ENCODE assay signal across 8 mouse cellular contexts in genomic region chr8:84201545-84202245, GRCm38 (mm10). TPM values are rescaled to one million over a fixed set of nuclear protein-coding genes. Genes with fewer than 3 reads are reported as not detected.
DNase-seq lines count a peak whose midpoint lies in the region; ATAC-seq and TF ChIP-seq lines count a peak whose summit lies in the region.

No protein-coding gene starts in this region.

- H3K36me3 ChIP-seq in intestine, embryonic 16.5 days (ENCODE audit: control insufficient read depth, insufficient read depth, low read length), result peaks cover 1% of the 10 kb centered on the region; the same call in 1 of the 2 replicates
- no peaks in the 10 kb centered on the region for H3K36me3 ChIP-seq in liver, embryonic 16.5 days (ENCODE audit: control insufficient read depth, insufficient read depth)
- H3K36me3 ChIP-seq in neural tube, embryonic 14.5 days (ENCODE audit: control insufficient read depth, insufficient read depth, low read length), result no peaks in the 10 kb centered on the region

- peak; percentile 4; the same call in 1 of the 2 replicates for ATAC-seq in intestine, embryonic 16.5 days
- ATAC-seq in liver, embryonic 16.5 days (ENCODE audit: low read depth), result no peak
- no peak for ATAC-seq in neural tube, embryonic 14.5 days (ENCODE audit: low read depth)

- WGBS in bone marrow, adult 2 months, result 17% methylated on average over 15 of the region's 15 CpGs
- WGBS in intestine, embryonic 16.5 days, result 43% methylated on average over 15 of the region's 15 CpGs
- 22% methylated on average over 15 of the region's 15 CpGs for WGBS in liver, embryonic 16.5 days (ENCODE audit: insufficient replicate concordance)
- WGBS in neural tube, embryonic 14.5 days, result 56% methylated on average over 15 of the region's 15 CpGs

- DNase-seq in left cerebral cortex, postnatal 36 days (ENCODE audit: low spot score in 2 of 2), result peak; percentile 61 to 67
- DNase-seq in left cerebral cortex, postnatal 14 days (ENCODE audit: low spot score in 2 of 2), result no peak
- peak; percentile 100 for DNase-seq in heart, adult 11 months
- DNase-seq in cerebellum, postnatal 4 days (ENCODE audit: low spot score in 2 of 2), result no peak

- H3K9me3 ChIP-seq in intestine, embryonic 16.5 days (ENCODE audit: control insufficient read depth, low read length), result no peaks in the 10 kb centered on the region
- H3K9me3 ChIP-seq in liver, embryonic 16.5 days (replicated peaks; ENCODE audit: control insufficient read depth, low read length), result no peaks in the 10 kb centered on the region
- H3K9me3 ChIP-seq in neural tube, embryonic 14.5 days (ENCODE audit: control insufficient read depth, low read length), result no peaks in the 10 kb centered on the region

- peak overlapping the region; percentile 94 for H3K27ac ChIP-seq in bone marrow, adult 2 months (ENCODE audit: control insufficient read depth, insufficient read depth, low read depth, low read length, poor library complexity)
- peak overlapping the region; percentile 95 for H3K27ac ChIP-seq in intestine, embryonic 16.5 days (ENCODE audit: low read length)
- peak overlapping the region; percentile 62 for H3K27ac ChIP-seq in liver, embryonic 16.5 days (ENCODE audit: low read length)
- peak overlapping the region; percentile 52; the same call in 1 of the 2 replicates for H3K27ac ChIP-seq in neural tube, embryonic 14.5 days (ENCODE audit: low read depth, low read length)

- intact Hi-C loops in left cerebral cortex, postnatal 36 days (cut with DNase I), result no loop called here
- intact Hi-C loops in left cerebral cortex, postnatal 14 days (cut with DNase I), result no loop called here

- peak overlapping the region; percentile 94 for H3K4me2 ChIP-seq in intestine, embryonic 16.5 days (ENCODE audit: low read depth, low read length)
- H3K4me2 ChIP-seq in liver, embryonic 16.5 days (ENCODE audit: low read depth, low read length), result peak overlapping the region; percentile 62
- H3K4me2 ChIP-seq in neural tube, embryonic 14.5 days (ENCODE audit: low read depth, low read length), result peak overlapping the region; percentile 60

- peak overlapping the region; percentile 89 for H3K9ac ChIP-seq in intestine, embryonic 16.5 days (ENCODE audit: low read depth, low read length)
- peak overlapping the region; percentile 72 for H3K9ac ChIP-seq in liver, embryonic 16.5 days (ENCODE audit: low read depth, low read length)
- peak overlapping the region; percentile 60 for H3K9ac ChIP-seq in neural tube, embryonic 14.5 days (replicated peaks; ENCODE audit: low read depth, low read length)

- H3K4me3 ChIP-seq in bone marrow, adult 2 months (replicated peaks; ENCODE audit: control insufficient read depth, low read depth, low read length), result peak overlapping the region; percentile 74
- peak overlapping the region; percentile 73 for H3K4me3 ChIP-seq in intestine, embryonic 16.5 days (ENCODE audit: low read length)
- H3K4me3 ChIP-seq in liver, embryonic 16.5 days (ENCODE audit: low read depth, low read length), result peak overlapping the region; percentile 66
- peak overlapping the region; percentile 35 for H3K4me3 ChIP-seq in neural tube, embryonic 14.5 days (ENCODE audit: low read depth, low read length)

- H3K4me1 ChIP-seq in bone marrow, adult 2 months (ENCODE audit: control insufficient read depth, insufficient read depth, low read length), result peaks cover 11% of the 10 kb centered on the region
- peaks cover 59% of the 10 kb centered on the region for H3K4me1 ChIP-seq in intestine, embryonic 16.5 days (ENCODE audit: control insufficient read depth, insufficient read depth, low read length)
- peaks cover 42% of the 10 kb centered on the region for H3K4me1 ChIP-seq in liver, embryonic 16.5 days (ENCODE audit: control insufficient read depth, low read depth, low read length)
- peaks cover 14% of the 10 kb centered on the region for H3K4me1 ChIP-seq in neural tube, embryonic 14.5 days (ENCODE audit: control insufficient read depth, insufficient read depth, low read length)

- H3K27me3 ChIP-seq in intestine, embryonic 16.5 days (replicated peaks; ENCODE audit: control insufficient read depth, insufficient read depth, low read length), result no peaks in the 10 kb centered on the region
- peaks cover 28% of the 10 kb centered on the region for H3K27me3 ChIP-seq in liver, embryonic 16.5 days (ENCODE audit: control insufficient read depth, insufficient read depth, low read depth, low read length)
- H3K27me3 ChIP-seq in neural tube, embryonic 14.5 days (ENCODE audit: control insufficient read depth, insufficient read depth, low read length), result no peaks in the 10 kb centered on the region

- TF ChIP-seq POLR2A in bone marrow, adult 2 months (IDR thresholded peaks at IDR 0.05; ENCODE audit: borderline replicate concordance, control insufficient read depth, low read depth, low read length), result no peak

- peak; percentile 10; the same call in 1 of the 2 replicates for TF ChIP-seq CTCF in bone marrow, adult 2 months (IDR thresholded peaks at IDR 0.05; ENCODE audit: control insufficient read depth, insufficient read depth, low read length)

RNA-seq across cellular contexts. Expression of gene Nanos3, which starts 16.7 kb away (rescaled TPM):
- 1 to 10 TPM; 3.7 to 3.9 TPM for total RNA-seq in left cerebral cortex, postnatal 36 days (2021)
- 1 to 10 TPM; 2.7 to 4.6 TPM for total RNA-seq in left cerebral cortex, postnatal 14 days (2021)
- polyA plus RNA-seq in bone marrow, adult 2 months (2011; ENCODE audit: insufficient read depth, insufficient read length, low replicate concordance, missing spikeins), result 3.0 TPM in 1 of 2 replicates, not detected in the other
- 0.89 and 1.3 TPM in 2 replicates for polyA plus RNA-seq in intestine, embryonic 16.5 days (2015; fragmentation: Nextera tagmentation; extraction: Ambion mirVana)
- not detected in 2 replicates for polyA plus RNA-seq in liver, embryonic 16.5 days (2015; fragmentation: Nextera tagmentation; extraction: Ambion mirVana)
- polyA plus RNA-seq in neural tube, embryonic 14.5 days (2014; fragmentation: Nextera tagmentation; extraction: Ambion mirVana), result 12.4 and 12.5 TPM in 2 replicates

RNA-seq across cellular contexts. Expression of gene Zswim4, which starts 35.2 kb away (rescaled TPM):
- 10 to 100 TPM; 12.5 to 16.9 TPM for total RNA-seq in left cerebral cortex, postnatal 36 days (2021)
- total RNA-seq in left cerebral cortex, postnatal 14 days (2021), result 10 to 100 TPM; 14.1 to 15.0 TPM
- polyA plus RNA-seq in bone marrow, adult 2 months (2011; ENCODE audit: insufficient read depth, insufficient read length, low replicate concordance, missing spikeins), result 2.0 and 4.0 TPM in 2 replicates
- polyA plus RNA-seq in intestine, embryonic 16.5 days (2015; fragmentation: Nextera tagmentation; extraction: Ambion mirVana), result 7.1 and 7.7 TPM in 2 replicates
- 2.2 and 2.8 TPM in 2 replicates for polyA plus RNA-seq in liver, embryonic 16.5 days (2015; fragmentation: Nextera tagmentation; extraction: Ambion mirVana)
- 12.9 and 20.5 TPM in 2 replicates for polyA plus RNA-seq in neural tube, embryonic 14.5 days (2014; fragmentation: Nextera tagmentation; extraction: Ambion mirVana)

RNA-seq across cellular contexts. Expression of gene D8Ertd738e, which starts 47.8 kb away (rescaled TPM):
- total RNA-seq in left cerebral cortex, postnatal 36 days (2021), result 100 to 1,000 TPM; 113 to 146 TPM
- total RNA-seq in left cerebral cortex, postnatal 14 days (2021), result 100 to 1,000 TPM; 140 to 144 TPM
- 101 and 196 TPM in 2 replicates for polyA plus RNA-seq in bone marrow, adult 2 months (2011; ENCODE audit: insufficient read depth, insufficient read length, low replicate concordance, missing spikeins)
- 292 and 296 TPM in 2 replicates for polyA plus RNA-seq in intestine, embryonic 16.5 days (2015; fragmentation: Nextera tagmentation; extraction: Ambion mirVana)
- 175 and 185 TPM in 2 replicates for polyA plus RNA-seq in liver, embryonic 16.5 days (2015; fragmentation: Nextera tagmentation; extraction: Ambion mirVana)
- polyA plus RNA-seq in neural tube, embryonic 14.5 days (2014; fragmentation: Nextera tagmentation; extraction: Ambion mirVana), result 265 and 294 TPM in 2 replicates

RNA-seq across cellular contexts. Expression of gene 4930432K21Rik, which starts 53.9 kb away (rescaled TPM):
- total RNA-seq in left cerebral cortex, postnatal 36 days (2021), result 1 to 10 TPM; 1.7 to 2.1 TPM
- 1 to 10 TPM; 1.5 to 3.5 TPM for total RNA-seq in left cerebral cortex, postnatal 14 days (2021)
- polyA plus RNA-seq in bone marrow, adult 2 months (2011; ENCODE audit: insufficient read depth, insufficient read length, low replicate concordance, missing spikeins), result not detected in 2 replicates
- 0.61 and 0.82 TPM in 2 replicates for polyA plus RNA-seq in intestine, embryonic 16.5 days (2015; fragmentation: Nextera tagmentation; extraction: Ambion mirVana)
- 0.26 and 0.28 TPM in 2 replicates for polyA plus RNA-seq in liver, embryonic 16.5 days (2015; fragmentation: Nextera tagmentation; extraction: Ambion mirVana)
- polyA plus RNA-seq in neural tube, embryonic 14.5 days (2014; fragmentation: Nextera tagmentation; extraction: Ambion mirVana), result 1.3 and 1.6 TPM in 2 replicates

RNA-seq across cellular contexts. Expression of gene Cc2d1a, which starts 54.0 kb away (rescaled TPM):
- total RNA-seq in left cerebral cortex, postnatal 36 days (2021), result 10 to 100 TPM; 51.1 to 53.6 TPM
- 10 to 100 TPM; 56.4 to 58.3 TPM for total RNA-seq in left cerebral cortex, postnatal 14 days (2021)
- 10.9 and 18.5 TPM in 2 replicates for polyA plus RNA-seq in bone marrow, adult 2 months (2011; ENCODE audit: insufficient read depth, insufficient read length, low replicate concordance, missing spikeins)
- polyA plus RNA-seq in intestine, embryonic 16.5 days (2015; fragmentation: Nextera tagmentation; extraction: Ambion mirVana), result 25.3 and 26.0 TPM in 2 replicates
- 5.3 and 5.8 TPM in 2 replicates for polyA plus RNA-seq in liver, embryonic 16.5 days (2015; fragmentation: Nextera tagmentation; extraction: Ambion mirVana)
- 26.8 and 30.7 TPM in 2 replicates for polyA plus RNA-seq in neural tube, embryonic 14.5 days (2014; fragmentation: Nextera tagmentation; extraction: Ambion mirVana)

Comparison
In these comparisons a context has a peak if more than half of its experiments do, and no peak if none do; other contexts are left out.
1. DNase-seq: peak in left cerebral cortex, postnatal 36 days (2 of 2) and heart, adult 11 months (single experiment); none in left cerebral cortex, postnatal 14 days (0 of 2) and cerebellum, postnatal 4 days (0 of 2).
2. Peak in every context shown above with its lines, with median percentiles within 50 percentile points of each other: H3K27ac ChIP-seq, H3K4me3 ChIP-seq, H3K4me2 ChIP-seq and H3K9ac ChIP-seq.